Mouse (Mus musculus): ENCODE data around the gene Atf3.

Gene Atf3

DNA sequence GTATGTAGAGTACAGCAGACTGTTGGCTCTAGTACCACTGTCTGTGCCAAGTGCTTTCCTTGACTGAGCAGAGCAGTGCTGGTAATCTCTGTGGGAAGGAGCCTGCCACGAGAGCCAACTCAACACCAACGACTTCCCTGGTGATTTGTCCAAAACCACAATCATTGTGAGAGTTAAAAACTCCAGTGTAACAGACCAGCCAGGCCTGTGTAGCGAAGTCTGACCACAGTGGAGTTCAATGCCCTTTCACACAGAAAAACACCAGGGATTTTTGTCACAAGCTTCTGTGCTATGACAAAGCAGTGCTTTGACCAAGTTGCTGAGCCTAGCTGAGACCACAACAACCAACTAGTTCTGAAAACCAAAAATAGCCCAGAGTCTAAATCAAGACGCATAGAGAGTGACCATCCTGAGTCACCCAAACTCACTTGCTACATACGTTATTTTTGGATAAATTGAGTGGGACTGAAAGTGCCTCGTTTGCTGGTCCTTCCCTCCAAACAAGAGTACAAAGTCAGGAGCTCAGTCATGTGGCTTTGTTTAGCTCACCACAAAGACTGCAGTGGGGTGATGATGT, 12.6 kb upstream of the Atf3 start:
- peak; percentile 40 for DNase-seq (ENCODE audit: low read depth, low spot score)

DNA sequence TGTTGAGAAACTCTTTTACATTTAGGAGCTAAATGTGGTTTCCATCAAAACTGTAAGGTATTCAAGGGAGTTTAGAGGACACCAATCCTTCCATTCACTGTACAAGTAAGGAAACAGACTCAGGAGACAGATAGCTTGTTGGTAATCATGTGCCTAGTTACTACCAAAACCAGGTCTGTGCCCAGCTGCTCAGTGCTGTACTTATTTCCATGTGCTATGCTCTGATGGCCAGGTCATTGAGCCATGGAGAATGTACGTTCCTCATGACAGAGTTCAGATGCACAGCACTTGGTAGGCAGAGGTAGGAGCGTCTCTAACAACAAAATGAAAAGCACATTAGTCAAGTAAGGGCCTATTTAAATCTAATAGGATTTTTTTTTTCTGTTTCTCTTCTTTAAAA, 8.7 kb upstream of the Atf3 start:
- DNase-seq (ENCODE audit: low read depth, low spot score), result no peak

GRCm38 (mm10) chr1:191225771-191226170, 7.9 kb upstream of the Atf3 start:
- DNase-seq (ENCODE audit: low read depth, low spot score), result no peak

- no peak for DNase-seq (ENCODE audit: low read depth, low spot score)
Measured at GRCm38 (mm10) chr1:191224981-191225703, 7.3 kb upstream of the Atf3 start.

- DNase-seq (ENCODE audit: low read depth, low spot score), result peak; percentile 91
Measured at GRCm38 (mm10) chr1:191224302-191224980, 6.6 kb upstream of the Atf3 start.

DNA sequence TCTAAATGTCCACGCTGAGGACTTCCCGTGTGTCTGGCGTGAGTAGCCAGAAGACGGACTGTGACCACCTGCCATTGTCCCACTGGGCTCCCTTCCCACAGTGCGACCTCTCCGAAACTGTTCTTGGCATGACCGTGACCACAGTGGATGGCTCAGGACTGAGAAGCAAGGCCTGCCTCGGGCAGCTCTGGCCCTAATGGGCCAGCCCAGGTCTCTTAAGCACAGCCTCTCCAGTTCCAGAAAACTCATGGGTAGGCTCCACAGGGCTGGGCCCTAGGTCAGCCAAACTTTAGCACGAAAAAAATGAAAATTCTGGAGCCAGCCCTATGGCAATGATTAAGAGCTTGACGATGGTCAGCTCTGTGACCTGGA, 6.1 kb upstream of the Atf3 start:
- no peak for DNase-seq (ENCODE audit: low read depth, low spot score)

- DNase-seq (ENCODE audit: low read depth, low spot score), result peak; percentile 76
Measured at GRCm38 (mm10) chr1:191222031-191222430, 4.2 kb upstream of the Atf3 start.

- DNase-seq (ENCODE audit: low read depth, low spot score), result no peak
Measured at GRCm38 (mm10) chr1:191220588-191220987, 2.7 kb upstream of the Atf3 start.

DNA sequence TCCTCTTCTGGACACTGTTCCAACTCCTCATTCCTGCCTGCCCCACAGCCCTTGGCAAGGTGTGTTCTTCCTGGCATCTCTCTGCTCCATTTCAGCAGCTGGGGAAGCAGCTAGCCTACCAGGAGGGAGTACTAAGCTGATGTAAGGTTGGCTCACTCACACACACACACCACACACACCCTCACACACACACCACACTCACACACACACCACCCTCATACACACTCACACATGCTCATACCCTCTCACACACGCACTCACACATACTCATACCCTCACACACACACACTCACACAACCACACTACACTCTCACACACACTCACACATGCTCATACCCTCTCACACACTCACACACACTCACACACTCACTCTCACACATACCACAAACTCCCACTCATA, 1.9 kb upstream of the Atf3 start:
- DNase-seq (ENCODE audit: low read depth, low spot score), result no peak

DNA sequence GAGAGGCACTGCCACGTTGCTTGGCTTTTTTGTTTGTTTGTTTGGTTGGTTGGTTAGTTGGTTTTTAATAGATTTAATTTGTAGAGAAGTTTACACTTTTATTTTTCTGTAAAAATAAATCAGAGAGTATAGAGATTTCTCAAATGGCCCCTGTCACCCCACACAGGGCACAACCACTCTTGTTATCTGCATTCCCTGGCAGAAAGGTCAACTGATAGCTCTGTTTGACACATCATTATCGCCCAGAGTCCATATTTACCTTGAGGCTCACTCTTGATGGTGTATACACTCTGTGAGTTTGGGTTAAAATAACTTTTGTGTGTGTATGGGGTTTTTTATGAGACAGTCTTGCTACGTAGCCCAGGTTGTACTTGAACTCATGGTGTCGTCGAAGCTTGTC, 744 bp upstream of the Atf3 start:
- DNase-seq (ENCODE audit: low read depth, low spot score), result no peak

- DNase-seq (ENCODE audit: low read depth, low spot score), result peak; percentile 70
Measured at GRCm38 (mm10) chr1:191215776-191216661, 1.8 kb downstream of the Atf3 start.

DNA sequence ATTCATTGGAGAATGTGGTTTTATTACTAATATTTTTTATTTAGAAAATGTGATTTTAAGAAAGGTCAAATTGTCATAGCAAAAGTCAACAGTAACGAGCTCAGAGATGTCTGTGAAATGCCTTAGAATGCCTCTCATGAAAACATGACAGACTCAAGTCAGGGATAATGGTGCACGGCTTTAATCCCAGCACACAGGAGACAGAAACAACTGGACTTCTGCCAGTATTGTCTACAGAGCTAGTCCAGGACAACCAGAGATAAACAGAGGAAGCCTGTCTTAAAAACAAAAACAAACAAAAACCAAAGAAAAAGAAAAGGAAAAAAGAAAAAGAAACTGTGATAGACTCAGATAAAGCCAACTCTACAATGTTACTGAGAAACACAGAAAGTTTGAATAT, 6.7 kb downstream of the Atf3 start:
- DNase-seq (ENCODE audit: low read depth, low spot score), result no peak

DNA sequence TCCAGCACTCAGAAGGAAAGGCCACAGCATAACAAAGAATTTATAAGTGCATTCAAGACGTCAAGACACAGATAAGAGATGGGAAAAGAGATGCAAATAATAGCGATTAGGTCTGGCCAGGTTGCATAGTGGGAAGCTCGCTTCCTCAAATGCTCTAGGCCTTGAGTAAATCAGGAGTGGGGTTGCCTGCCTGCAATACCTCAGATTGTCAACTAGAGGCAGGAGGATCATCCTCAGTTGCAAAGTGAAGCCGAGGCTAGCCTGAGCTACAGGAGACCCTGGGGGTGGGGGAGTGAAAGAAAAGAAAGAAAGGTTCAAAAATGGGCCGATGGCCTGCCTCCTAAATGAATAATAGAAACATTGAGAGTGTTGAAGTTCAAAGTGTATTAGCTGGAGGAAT, 12.0 kb downstream of the Atf3 start:
- no peak for DNase-seq (ENCODE audit: low read depth, low spot score)

DNA sequence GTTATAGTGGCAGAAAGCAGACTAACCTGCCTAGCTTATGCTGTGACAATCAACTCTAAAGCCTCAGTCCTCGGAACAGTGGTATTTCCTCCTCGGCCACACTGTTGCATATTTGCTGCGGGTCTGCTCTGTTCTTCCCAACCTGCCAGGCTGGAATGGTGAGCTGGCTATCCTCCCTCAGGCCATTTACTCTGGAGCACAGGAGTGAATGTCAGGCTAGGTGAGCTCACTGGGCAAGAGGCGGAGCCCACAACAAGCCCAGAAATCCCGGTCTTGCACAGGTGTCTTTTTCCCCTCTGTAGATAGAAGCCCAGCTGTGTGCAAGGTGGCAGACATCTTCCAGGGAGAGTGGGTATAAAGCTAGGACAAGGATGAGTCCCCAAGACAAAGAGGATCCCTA, 13.0 kb downstream of the Atf3 start:
- DNase-seq (ENCODE audit: low read depth, low spot score), result no peak

- DNase-seq (ENCODE audit: low read depth, low spot score), result no peak
Measured at GRCm38 (mm10) chr1:191203496-191203895, 14.3 kb downstream of the Atf3 start.

GRCm38 (mm10) chr1:191202208-191202952, 15.5 kb downstream of the Atf3 start:
- no peak for DNase-seq (ENCODE audit: low read depth, low spot score)

DNA sequence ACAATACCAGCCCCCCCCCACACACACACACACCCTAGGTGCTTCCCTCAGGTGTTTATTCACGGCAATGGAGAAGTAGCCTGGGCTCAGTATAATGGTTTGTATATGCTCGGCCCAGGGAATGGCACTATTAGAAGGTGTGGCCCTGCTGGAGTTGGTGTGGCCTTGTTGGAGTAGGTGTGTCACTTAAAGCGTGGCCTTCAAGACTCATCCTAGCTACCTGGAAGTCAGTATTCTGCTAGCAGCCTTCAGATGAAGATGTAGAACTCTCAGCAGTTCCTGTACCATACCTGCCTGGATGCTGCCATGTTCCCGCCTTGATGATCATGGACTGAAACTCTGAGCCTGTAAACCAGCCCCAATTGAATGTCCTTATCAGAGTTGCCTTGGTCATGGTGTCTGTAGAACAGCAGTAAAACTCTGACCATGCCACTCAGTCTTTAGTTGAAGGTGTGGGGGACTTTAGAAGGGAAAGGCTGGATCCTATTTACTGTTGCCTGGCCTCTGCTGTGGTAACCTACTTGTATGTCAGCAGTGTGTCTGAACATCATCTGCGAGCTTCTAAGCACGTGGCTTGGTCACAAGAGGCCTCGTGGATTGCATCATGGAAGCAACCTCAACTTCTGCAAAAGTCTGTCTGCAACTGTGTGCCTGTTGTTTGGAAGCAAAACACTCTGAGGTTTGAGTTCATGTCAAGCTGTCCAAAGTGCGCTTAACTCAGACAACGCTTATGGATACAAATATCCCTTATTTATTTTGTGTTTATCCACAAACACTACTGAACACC, 16.8 kb downstream of the Atf3 start:
- DNase-seq (ENCODE audit: low read depth, low spot score), result no peak

GRCm38 (mm10) chr1:191197916-191198315, 19.9 kb downstream of the Atf3 start:
- no peak for DNase-seq (ENCODE audit: low read depth, low spot score)

GRCm38 (mm10) chr1:191196016-191196415, 21.8 kb downstream of the Atf3 start:
- DNase-seq (ENCODE audit: low read depth, low spot score), result no peak

DNA sequence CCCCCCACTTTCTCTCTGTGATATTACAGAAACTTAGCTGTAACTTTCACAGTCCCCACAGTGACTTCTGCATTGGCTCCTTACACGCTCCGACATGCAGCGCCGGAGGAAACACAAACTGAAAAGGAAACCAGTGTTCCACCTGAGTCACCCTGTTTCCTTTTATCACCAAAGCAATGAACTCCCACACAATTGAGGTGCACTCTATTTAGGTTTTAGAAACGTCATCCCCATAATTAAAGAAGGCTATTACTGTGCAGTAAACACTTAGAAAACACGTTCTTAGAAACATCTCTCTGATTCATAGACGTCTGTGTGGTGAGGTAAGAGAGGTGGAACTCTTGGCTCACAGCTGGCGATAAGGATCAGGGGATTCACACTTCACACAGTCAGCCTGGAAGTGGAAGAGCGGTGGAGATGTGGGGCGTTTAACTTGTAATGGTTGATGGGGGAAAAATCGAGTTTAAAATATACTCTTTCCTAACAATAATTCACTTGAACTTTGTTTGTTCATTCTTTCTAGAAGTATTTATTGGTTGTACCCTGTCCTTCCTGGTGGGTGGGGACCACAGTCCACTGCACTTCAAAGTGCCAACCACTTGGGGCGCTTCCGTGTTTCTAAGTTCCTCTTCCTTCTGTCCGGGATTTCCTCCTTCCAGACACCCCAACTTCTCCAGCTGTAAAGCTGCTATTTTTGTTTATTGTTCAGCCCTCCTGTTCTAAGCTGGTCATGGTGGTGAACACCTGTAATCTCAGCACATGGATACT, 24.0 kb downstream of the Atf3 start:
- DNase-seq (ENCODE audit: low read depth, low spot score), result peak; percentile 27

All from 3T3-L1 (cell line).